Mouse (Mus musculus): ENCODE measurements around the gene Cplx2.

Gene Cplx2

DNA sequence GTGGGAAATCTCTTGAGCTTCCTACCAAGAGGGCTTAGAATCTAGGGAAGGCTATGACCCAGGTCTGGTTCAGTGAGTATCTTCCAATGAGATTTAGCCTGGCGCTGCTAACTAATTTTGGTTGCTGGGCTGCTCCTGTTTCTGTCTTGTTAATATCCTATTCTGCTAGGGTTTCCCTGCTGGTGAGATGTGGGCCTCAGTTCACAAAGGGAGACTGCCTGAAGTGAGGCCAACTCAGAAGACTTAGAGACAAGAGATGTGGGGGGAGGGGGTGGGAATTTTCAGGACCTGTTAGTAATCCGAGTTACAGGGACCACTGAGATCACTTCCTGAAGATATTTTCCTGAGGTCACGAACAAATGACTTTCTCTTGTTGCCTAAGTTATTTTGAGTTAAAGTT, 33.1 kb downstream of the Cplx2 start:
- no peak for DNase-seq

GRCm38 (mm10) chr13:54405805-54406204, 34.7 kb downstream of the Cplx2 start:
- no peak for DNase-seq

DNA sequence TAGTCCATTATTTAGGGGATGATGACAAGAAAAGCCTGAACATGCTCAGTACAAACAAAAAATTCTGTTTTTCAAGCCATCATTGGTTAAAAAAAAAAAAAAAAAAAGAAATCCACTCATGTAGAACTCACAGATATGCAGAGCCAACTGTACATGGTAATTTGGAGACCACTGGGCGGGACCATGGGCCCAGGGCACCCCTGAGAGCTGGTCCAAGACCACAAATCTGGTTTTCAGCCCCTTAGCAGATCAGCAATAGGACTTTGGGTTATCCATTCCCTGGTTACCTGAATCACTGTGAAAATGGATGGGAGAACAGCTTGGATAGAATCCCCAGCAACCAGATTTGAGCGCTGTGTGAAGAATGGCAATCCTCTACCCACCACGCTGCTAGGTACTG, 40.5 kb downstream of the Cplx2 start:
- DNase-seq: no peak

DNA sequence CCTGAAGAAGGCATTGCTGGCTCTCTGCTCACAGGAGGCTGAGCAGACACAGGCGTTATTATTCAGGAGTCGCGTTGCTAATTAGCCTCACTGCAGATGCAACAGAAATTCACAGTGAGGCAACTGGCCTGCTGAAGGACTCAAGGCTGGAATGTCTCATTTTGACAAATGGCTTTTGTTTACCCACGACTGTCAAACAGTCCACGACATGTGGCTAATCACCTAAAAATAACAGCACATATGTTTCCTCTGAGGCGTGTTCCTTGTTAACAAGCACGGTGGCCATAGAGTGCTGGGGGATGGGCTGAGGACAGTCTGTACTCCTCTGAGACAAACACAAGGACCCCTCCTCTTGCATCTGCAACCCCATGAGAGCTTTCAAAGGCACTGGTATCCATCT, 41.1 kb downstream of the Cplx2 start:
- DNase-seq: no peak

DNA sequence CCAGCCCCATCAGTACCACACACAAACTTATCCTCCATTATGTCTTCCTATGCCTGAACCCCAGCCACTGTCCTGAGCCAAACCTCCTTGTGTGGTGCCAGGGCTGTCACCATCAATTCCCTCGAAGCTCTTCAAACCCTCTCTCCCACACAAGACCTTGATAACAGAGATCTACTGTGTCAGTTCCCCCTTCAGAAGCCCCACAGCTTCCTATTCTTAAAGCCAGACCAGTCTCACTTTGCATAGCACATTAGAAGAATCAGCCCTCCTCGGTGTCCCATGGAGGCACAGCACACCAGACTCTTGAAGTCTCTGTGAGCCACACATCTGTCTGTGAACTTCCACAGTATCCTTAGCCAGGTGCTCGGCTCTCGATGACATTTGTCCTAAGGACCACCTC, 41.6 kb downstream of the Cplx2 start:
- DNase-seq: no peak

DNA sequence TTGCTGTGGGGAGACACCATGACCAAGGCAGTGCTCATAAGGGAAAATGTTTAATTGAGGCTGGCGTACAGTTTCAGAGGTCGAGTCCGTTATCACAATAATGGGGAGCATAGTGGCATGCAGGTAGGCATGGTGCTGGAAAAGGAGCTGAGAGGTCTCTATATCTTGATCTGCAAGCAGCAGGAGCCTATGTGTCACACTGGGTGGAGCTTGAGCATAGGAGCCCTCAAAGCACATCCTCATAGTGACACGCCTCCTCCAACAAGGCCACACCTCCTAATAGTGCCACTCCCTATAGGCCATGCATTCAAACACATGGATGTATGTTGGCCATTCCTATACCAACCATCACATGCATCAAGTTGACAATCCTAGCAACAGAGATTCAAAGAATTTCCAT, 43.9 kb downstream of the Cplx2 start:
- no peak for DNase-seq

DNA sequence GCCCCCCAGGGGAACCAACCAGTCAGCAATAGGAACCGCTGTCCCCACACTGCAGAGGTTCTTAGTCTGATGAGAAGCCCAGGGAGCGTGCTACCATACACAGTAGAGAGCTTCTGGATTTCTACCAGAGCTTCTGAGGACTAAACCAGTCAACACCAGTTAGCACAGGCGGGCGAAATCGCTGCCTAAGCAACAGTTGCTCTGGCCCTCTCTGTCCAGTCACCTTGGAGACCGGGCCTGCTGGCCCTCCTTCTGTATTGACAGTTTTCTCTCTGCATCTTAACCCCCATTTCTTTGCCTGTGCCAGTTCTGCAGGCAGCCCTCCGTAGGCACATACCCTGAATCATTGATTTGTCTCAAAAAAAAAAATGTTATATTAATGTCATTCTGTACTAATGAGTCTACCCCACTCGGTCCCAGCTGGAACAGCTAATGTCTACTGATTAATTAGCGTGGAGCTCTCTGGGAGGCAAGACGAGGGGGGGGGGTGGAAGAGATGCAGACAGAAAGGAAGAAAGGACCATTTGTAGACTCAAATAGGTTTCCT, 47.7 kb downstream of the Cplx2 start:
- peak; percentile 62 for DNase-seq

GRCm38 (mm10) chr13:54420226-54420625, 49.1 kb downstream of the Cplx2 start:
- DNase-seq: no peak

DNA sequence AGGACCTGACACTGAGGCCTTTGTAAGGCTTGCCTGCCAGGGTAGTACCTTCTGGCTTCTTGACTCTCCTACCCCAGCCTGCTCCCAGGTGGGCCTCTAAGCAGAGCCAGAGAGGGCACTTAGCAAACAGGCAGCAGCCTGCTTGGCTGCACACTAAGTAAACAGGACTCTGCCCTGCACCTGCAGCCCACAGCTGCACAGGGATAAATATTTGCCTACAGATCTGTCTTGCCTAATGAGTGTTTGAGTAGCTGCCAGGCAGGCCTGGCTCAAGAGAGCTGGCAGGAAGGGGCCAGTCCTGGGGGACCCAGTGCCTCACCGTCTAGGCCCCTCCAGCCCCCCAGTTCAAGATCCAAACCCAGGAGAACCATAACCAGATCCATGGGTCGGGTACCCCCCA, 54.1 kb downstream of the Cplx2 start:
- DNase-seq: peak; percentile 87

DNA sequence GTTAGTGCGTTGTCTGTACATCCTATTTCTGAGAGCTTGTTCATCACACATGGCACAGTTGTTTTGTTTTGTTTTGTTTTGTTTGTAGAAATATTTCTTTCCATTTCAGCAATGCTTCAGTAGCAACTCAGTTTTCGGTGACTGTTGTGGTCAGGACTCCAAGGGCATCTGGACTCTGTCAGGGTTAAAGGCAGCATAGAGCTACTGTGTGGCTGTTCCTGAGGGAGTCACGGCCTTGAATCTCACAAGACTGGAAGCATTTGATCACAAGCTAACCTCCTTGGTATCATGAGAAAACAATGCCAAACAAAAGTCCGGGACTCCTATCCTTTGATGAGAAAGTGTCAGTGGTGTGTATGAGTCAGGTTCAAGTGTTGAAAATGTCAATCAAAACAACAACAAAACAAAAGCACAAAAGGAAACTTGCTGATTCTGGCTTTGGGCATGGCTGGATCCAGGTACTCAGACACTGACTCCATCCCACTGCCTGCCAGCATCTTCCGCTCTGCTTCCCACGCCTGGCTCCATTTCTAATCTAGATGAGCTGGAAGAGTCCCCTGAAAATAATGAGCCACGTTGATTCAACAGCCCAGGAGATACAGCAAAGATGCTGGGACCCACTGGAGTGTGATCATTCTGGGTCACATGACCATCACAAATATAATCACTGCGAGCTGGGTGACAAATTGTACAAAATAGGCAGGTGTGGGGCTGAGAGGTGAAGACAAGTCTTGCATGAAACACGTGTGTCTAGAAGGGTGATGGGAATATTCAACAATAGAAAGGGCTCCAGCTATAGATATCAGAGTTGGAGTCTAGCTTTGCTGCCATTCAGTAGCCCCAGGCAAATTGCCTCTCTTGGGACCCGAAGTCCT, 55.9 kb downstream of the Cplx2 start:
- DNase-seq: no peak

DNA sequence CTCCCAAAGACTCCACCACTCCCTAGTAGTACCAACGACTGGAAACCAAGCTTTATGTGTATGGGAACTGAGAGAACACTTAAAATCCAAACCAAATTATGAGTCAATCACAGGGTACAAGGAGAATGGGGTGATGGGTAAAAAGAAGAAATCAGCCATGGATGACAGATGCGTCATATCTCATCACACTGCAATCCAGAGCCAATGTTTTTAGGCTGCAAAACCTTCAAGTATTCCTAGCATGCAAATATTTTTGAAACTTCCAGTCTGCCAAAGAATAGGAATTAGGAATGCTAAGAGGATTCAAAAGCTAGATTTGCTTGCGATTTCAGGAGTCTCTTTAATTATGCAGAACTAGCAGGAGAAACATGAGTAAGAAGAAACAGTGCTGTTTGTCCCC, 57.6 kb downstream of the Cplx2 start:
- DNase-seq: no peak

- DNase-seq: no peak
Observed at GRCm38 (mm10) chr13:54430051-54430450, 58.9 kb downstream of the Cplx2 start.

- no peak for DNase-seq
Observed at GRCm38 (mm10) chr13:54431161-54431560, 60.0 kb downstream of the Cplx2 start.

All from kidney, adult 9 months (tissue).